Mouse (Mus musculus) right cerebral cortex, postnatal 36 days (tissue): ENCODE measurements at regions not wholly inside any gene's neighbourhood (a gene's known extent, or its start where the extent isn't known, plus 50 kb on each side); places are given as distances from the start of the nearest gene placed in this dataset.

Experiments used
- DNase-seq, 2 experiments: peaks; one replicate each; pipeline ENCODE4 v3.0.0; 2022; ENCODE audit warnings: low spot score in 2 of 2, mixed read lengths in 1 of 2

DNA sequence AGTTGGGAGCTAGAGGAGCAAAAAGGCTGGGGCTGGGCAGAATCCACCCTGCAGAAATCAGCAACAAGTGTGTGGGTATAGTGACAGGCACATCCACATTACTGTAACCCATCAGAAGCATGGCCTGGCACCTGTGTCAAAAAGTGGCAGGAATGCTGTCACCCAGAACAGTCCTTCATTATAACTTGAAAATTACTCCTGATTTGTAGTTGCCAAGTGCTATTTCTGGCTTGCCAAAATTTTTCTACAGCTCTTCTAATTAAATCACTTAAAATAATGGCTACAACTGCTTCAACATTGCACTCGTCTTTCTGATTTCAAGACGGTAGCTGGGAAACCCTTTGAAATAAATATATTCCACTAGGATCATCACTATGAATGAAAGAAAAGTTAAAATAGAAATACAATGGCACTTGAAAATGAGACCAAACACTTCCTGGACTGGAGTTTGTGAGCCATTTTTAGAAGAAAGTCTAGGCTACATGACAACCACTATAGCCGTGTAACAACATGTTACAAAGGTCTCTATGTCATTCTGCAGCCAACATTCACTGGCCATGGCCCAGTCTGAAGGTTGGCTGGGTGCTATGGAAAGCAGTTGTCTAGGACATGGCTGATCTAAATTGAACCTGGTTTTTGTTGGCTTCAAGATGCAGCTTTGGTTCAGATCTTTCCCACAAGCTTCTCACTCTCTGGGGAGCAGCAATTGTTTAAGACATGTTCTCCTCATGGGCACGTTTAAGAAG is 190.6 kb upstream of the Tapt1 start:
- DNase-seq: no peak

DNA sequence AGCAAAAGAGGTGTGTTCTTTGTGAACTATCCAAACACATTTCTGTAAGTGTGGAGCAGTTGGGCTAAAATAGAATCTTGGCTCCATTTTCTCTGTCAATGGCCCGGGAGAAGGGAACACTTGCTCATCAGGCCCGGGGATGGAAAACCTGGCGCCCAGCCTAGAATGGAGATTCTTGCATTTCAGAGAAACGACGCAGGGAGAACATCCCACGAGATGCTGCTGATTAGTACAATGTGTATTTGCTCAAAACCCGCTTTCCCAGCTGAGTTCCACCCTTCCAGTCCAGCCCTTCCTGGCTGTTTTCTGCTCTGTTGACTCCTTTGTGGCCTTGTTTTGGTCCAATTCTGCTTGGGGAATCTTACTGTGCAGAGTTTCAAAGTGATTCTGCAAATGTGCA is 188.0 kb upstream of the Tapt1 start:
- DNase-seq: peak; percentile 84 to 86

DNA sequence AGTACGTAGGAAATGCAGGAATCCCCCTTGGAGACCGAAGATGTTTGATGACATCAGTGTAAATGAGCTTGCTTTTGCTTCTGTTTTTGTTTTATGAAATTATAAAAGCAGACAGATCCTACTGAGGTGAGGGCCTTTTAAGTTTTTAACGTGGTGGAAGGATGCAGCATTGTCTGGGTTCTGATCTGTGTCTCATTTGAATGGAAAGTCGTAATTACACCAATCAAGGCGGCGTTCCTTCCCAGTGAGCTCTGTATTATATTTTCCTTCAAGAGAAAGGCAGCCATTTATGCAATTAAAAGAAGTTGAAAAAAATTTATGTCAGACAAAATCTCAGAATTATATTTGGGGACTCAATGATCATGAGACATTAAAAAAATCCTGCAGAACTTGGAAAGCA is 176.9 kb upstream of the Tapt1 start:
- no peak for DNase-seq

DNA sequence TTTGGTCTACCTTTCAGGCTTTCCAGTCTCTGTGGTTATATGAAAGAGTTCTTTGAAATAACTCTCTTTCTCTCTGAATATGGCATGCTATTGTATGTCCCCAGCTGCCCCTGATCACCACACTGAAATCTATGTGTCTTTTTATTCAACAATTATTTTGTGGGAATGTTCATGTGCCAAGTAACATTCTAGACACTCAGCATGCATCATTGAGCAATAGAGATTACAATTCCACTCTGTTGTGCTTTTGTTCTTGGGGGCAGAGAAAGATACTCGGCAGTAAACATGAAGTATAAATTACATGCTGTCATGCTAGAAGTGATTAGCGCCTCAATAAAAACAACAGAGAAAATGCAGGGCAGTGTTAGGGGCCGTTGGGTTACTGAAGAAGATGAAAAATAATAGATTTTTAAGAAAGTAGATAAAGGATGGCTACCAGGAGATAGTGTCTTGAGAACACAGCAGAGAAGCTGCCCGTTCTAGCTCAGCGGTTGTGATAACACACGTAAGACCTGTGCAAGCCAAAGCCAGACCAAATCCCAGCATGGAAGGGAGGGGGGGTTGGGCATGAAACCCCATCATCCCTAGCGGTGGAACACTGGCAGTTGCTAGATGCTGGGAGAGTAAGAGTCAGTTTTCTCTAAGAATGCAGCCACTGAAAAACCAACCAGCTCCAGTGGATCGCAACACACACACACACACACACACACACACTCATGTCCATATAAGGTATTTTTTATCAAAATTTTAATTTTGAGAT is 174.3 kb upstream of the Tapt1 start:
- DNase-seq: no peak

DNA sequence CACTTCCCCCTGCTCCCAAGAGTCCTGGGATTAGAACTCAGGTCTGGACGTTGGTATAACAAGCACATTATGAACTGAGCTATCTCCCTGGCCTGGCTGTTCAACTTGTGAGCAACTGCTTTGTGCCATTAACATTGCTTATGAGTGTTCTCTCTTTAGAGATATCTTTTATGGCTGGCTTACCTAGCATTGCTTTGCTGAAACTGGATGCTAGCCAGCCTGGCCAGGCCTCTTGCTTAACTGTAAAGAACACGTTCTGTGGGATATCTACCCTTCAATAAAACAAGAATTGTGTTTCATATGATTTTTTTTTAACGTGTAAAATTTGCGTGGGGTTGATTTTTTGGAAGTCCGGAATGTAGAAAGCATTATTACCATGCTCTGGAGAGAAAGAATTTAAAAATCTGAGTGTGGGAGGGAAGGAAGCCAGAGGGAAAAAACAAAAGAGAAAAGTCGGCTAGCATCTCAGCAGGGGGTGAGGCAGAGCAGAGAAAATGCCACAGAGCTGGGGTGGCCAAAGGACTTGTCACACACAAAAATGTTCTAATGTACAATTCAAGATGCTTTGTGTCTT is 160.9 kb upstream of the Tapt1 start:
- DNase-seq: no peak

DNA sequence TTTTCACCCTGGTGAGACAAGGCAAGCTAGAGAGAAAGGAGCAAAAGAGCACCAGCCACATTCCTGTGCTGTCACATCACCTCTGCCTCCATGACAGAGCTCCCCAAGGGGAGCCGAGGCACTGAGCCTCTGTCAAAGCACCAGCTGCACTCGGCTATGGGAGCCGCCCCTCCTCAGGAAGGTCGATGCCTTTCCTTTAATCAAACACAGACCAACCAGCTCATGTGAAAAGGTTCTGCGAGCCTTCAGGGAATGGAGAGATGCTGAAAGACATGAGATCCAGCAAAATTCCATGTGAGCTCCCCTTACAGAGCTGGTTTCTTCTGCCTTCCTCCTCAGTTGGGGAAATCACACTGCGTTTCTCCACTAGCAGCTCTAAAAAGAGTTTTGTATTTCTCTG is 159.8 kb upstream of the Tapt1 start:
- no peak for DNase-seq

DNA sequence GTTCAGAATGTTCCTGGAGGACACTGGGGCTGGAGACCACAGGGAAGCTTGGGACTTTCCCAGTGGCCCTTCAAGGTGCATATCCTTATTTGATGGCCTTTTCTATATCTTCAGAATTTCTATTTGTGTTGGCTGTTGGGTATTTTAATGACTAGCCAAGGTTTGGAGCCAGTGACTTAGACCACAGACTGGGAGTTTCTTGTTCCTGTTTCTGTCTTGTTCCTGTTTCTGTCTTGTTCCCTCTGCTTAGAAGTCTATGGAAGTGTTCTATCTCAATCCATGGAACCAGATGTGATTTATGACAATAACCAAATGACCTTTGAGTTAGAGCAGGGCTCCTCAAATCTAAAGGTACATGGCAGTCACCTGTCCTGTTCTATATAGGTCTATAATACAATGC is 156.6 kb upstream of the Tapt1 start:
- DNase-seq: no peak

DNA sequence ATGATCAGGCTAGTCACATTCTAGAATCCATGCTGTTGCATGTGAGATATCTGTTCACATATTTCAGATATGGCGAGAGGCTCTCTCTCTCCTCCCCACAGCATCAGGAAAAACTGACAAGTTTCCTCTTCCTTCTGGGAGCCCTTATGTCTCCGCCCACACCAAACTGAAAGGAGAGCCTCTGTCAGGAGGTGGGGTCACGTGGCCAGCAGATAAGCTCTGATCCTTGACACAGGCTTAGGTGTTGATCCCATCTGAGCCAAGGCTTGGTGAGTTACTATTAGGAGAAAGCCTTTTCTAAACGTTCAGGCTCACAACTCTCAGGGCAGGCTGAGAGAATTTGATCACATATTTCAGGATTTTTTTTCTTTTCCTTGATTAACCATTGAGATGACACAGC is 143.6 kb upstream of the Tapt1 start:
- DNase-seq: no peak

DNA sequence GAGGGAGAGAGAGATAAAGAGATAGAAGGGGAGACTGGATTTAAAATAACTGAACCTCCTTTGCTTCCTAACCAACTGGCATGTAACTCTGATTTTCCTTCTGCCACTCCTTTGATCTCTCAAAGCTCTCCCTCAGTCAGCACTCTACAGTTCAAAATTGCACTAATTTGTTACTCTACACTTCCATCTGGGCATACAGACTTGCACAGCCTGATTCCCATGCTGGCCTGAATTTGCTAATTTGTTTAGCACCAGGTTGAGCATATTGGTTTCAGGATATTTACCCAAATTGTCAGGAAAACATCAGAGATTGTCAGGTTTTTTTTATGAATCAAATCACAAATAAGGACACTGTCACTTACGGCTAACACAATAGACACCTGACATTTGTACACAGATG is 125.9 kb upstream of the Tapt1 start:
- no peak for DNase-seq

DNA sequence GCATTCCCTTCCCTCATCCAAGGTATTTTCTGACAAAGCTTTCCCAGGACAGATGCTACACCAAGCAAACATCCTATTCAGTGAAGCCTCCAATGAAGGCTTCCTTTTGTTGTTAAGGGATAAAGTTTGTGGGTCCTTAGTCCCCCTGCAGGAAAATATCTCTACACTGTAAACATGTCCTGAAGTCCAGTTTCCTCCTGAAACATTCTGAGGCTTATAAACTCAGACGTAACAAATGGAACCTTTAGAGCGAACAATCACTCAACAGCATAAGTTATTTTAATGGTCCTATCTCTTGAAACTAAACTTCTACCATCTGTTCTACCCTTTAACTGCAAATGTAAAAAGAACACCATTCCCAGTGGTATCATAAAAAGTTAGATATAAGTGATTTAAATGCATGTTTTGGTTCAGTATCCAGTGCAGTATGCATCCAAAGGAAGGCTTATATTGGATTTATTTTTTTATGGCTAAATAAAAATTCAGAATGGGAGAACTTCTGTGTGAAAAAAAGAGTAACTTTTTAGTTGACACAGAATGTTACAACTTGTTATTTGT is 115.1 kb upstream of the Tapt1 start:
- no peak for DNase-seq

DNA sequence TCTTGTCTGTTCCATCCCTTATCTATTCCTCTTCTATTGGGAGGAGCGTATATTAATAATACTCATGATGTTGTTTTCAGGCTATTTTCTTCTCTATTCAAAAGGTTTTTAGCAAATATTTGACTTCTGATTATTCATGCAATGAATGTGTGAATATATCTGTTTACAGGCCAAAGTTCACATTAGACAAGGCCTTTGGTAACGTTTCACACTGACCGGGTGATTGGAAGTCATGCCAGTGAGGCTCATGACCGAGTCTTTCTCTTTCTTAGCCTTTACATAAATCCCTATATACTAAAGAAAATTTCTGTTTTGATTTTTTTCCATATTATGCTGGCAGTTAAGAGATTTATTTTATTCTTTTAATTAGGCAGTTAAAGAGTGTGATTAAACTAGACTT is 112.2 kb upstream of the Tapt1 start:
- no peak for DNase-seq

DNA sequence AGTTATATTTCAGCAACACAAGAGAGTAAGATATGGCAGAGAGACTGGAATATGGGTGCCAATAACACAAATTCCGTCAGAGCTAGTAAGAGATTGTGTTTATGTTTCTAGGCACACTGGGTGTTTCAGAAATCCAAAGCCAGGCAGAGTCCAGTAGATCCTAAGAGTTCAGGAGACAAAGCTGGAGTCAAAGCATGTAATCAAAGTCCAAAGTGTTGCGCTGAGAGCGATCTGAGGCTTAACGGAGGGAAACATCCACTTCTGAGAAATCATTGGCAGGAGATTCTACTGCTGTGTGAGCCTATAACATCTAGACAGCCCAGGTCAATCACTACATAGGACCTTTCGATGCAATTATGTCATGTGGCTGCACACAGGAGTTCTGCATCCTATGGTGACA is 109.3 kb upstream of the Tapt1 start:
- no peak for DNase-seq

DNA sequence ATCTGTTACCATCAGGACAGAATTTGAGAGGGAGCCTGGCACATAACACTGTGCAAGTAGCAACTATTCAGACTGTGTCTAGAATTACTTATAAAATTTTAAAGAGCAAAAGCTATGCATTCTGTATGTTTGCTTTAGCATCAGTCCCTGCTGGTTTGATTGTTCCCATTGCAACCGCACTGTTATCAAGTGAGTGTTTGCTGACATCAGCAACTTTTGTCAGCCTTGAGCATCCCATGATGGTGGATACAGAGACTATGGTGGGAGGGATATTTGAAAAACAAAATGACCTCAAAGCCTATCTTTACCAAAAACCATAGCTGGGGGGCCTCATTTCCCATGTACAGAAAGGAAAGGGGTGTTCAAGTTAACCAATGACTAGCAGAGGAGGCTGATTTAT is 93.2 kb upstream of the Tapt1 start:
- DNase-seq: no peak

DNA sequence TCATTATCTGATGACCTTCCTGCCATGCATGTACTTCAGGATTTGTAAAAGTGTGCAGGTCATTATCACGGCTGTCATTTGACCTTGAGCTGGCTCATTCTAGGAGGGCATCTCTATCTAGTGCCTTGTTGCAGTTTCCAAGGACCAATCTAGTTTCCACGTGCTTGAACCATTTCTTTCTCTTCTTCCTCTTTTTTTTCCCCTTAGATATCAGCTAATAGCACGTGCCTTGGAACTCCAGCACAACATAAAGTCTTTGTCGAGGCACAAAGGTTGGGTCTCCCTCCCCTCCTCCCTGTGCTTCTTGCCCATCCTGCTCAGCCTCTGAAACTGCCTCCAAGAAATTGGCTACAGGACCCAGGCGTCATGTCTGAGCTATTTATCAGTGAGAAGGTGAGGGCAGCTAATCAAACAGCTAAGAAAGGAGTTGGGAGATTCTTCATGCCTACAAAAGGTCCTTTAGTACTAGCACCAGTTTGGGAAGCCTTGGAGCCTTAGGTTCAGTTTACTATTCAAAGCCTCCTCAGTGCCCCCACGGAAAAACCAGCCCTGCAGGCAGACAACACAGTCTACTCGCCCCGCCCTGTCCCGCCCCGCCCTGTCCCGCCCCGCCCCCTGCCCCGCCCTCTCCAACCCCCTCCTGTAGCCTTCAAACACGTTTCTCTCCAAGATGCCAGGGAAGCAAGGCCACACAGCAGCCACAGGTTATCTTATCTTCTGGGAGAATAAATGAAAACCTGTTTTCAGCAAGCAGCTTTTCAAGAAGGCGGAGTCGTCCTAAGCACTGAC is 80.5 kb upstream of the Tapt1 start:
- DNase-seq: no peak

DNA sequence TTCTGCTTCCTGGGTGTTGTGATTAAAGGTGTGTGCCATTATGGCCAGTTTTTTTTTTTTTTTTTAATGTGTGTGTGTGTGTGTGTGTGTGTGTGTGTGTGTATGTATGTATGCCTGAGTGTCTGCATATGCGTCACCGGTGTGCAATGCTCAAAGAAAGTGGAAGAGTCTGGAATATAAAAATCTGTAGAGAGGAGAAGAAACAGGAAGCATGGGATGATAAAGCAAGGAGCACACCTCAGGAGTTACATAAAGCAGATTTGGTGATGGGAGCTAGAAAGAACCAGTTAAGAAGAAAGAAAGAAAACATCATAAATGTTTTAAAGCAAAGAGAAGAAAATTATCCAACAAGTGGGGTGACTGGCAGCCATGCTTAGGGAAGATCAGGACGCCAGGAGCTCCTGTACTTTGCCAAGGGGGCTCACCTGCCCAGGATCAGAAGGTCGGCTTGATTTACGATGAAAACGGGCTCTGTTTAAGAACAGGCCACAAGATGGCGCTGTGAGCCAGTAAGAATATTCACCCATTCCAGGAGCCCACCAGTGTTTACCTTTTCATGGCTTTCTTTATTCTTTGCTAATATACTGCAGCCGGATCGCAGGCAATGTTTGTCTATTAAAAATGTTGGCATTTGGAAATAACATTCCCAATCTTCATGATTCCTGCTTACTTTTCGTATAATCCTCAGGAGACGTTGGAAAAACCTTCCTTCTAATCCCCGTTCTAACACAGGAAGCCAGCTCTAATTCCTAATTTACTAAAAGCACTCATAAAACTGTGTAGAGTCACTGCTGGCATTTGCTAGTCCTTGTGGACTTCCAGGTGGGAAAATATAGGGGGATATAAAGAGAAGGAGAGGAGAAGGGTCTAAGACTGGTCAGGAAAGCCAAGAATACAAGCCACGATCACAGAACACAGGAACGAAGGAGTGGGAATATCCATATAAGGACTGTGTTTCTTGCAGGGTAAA is 77.7 kb upstream of the Tapt1 start:
- peak; percentile 61 to 72 for DNase-seq

DNA sequence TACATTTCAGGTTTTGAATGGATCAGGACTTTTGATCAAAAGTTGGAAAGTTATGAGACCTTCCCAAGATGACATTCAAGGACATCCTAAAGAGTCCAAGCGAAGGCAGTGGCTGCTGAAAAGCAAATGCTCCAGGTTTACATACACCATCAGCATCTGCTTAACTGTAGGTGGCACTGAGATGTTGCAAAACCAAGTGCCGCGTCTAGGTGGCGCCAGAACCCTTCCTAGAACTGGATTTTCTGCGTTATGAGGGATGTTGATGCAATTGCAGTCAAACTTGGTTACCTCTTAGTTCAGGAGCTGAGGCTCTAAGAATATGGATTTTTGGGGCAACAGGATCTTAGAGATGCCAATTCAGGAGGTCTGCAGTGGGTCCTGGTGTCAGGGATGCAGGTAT is 58.0 kb upstream of the Tapt1 start:
- peak; percentile 76 to 84 for DNase-seq
